Mouse (Mus musculus) small intestine, adult 2 months (tissue): ENCODE results near the gene Lgals3.

Source experiments
- CTCF ChIP-seq: fragments of 200-500 bp; IDR thresholded peaks from 2 replicates; pipeline ENCODE4 v1.5.1; 2012; ENCODE audit warnings: low read depth, mild to moderate bottlenecking, control low read depth, inconsistent platforms, low read length, moderate library complexity, mixed read lengths; ENCODE audit not compliant: insufficient replicate concordance, insufficient read length; ENCODE audit errors: extremely low read depth
- POLR2A ChIP-seq: fragments of 200-500 bp; IDR thresholded peaks from 2 replicates; pipeline ENCODE4 v1.6.1; 2012; ENCODE audit warnings: low read depth, mild to moderate bottlenecking, control low read depth, inconsistent platforms, low read length, moderate library complexity

GRCm38 (mm10) chr14:47319362-47319761 is 48.2 kb upstream of the Lgals3 start:
- no peak for TF ChIP-seq POLR2A
- TF ChIP-seq CTCF, result no peak
